9 mouse cellular contexts compared by ENCODE assay signal in the genomic region with DNA sequence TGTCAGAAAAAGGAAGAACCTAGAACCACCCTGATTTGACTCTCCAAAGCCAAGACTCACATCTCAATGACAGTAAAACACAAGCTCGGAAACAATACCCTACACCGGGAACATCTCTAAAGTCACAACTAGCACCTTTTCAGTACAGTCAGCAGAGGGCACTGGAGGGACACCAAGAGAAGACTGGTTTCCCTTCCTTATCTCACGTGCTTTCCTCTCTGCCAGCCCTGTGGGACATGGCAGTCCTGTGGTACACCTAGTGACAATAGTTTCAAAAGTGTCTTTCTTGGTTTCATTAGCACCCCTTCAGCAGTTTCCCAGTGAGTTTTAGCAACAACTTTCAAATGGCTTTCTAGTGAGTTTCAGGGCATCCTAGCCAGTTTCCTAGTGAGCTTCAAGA.
DNase-seq lines count a peak whose midpoint lies in the region; ATAC-seq and TF ChIP-seq lines count a peak whose summit lies in the region.
"Had no signal": no experiment of that assay in that cellular context is flagged by ENCODE, and none has a peak within 500 bp of the region (broad histone marks: within the 10 kb centered on the region; RNA-seq: fewer than 3 reads in every experiment).

No protein-coding gene starts in this region.

- ATAC-seq in midbrain, postnatal 0 days (ENCODE audit: low FRiP score), result no peak
- no peak for ATAC-seq in midbrain, embryonic 16.5 days
- 0 out of 2 replicates have a peak, but pooled peaks have one; percentile 46 for ATAC-seq in kidney, postnatal 0 days (replicated peaks; ENCODE audit: low FRiP score, low read depth)
- peak; percentile 53; the same call in 1 of the 2 replicates for ATAC-seq in liver, postnatal 0 days
- no peak for ATAC-seq in stomach, postnatal 0 days (ENCODE audit: low FRiP score, low TSS enrichment)

- peak; percentile 64 for DNase-seq in midbrain, postnatal 0 days (ENCODE audit: low spot score)
- DNase-seq in adrenal gland, postnatal 14 days, result peak; percentile 67
- peak; percentile 2 to 44 for DNase-seq in frontal cortex, adult 2 months (ENCODE audit: extremely low spot score in 1 of 2, low spot score in 1 of 2)
- peak; percentile 72 for DNase-seq in kidney, postnatal 0 days (ENCODE audit: low spot score)
- DNase-seq in liver, postnatal 0 days, result peak; percentile 26
- DNase-seq in stomach, postnatal 0 days (ENCODE audit: low spot score), result peak; percentile 37
- DNase-seq in thymus, postnatal 0 days (ENCODE audit: low spot score), result no peak

- no peak overlapping the region for H3K27ac ChIP-seq in midbrain, postnatal 0 days (ENCODE audit: low read depth, low read length)
- H3K27ac ChIP-seq in midbrain, embryonic 16.5 days (ENCODE audit: low read length), result no peak overlapping the region
- H3K27ac ChIP-seq in kidney, postnatal 0 days, result no peak overlapping the region
- no peak overlapping the region for H3K27ac ChIP-seq in liver, postnatal 0 days (ENCODE audit: low read depth)
- no peak overlapping the region for H3K27ac ChIP-seq in stomach, postnatal 0 days (replicated peaks)
- H3K27ac ChIP-seq: embryonic facial prominence, embryonic 13.5 days had no signal

- H3K4me1 ChIP-seq in midbrain, postnatal 0 days (ENCODE audit: insufficient read depth, low read length), result no peaks in the 10 kb centered on the region
- H3K4me1 ChIP-seq in midbrain, embryonic 16.5 days (ENCODE audit: control insufficient read depth, insufficient read depth, low read length), result no peaks in the 10 kb centered on the region
- no peaks in the 10 kb centered on the region for H3K4me1 ChIP-seq in kidney, postnatal 0 days (replicated peaks; ENCODE audit: insufficient read depth, low read length)
- no peaks in the 10 kb centered on the region for H3K4me1 ChIP-seq in liver, postnatal 0 days (ENCODE audit: insufficient read depth)
- no peaks in the 10 kb centered on the region for H3K4me1 ChIP-seq in stomach, postnatal 0 days (replicated peaks; ENCODE audit: control insufficient read depth, insufficient read depth)
- H3K4me1 ChIP-seq: embryonic facial prominence, embryonic 13.5 days had no signal

- H3K4me3 ChIP-seq in midbrain, postnatal 0 days (ENCODE audit: low read depth, low read length), result no peak overlapping the region
- no peak overlapping the region for H3K4me3 ChIP-seq in midbrain, embryonic 16.5 days (ENCODE audit: low read depth, low read length)
- H3K4me3 ChIP-seq in kidney, postnatal 0 days (replicated peaks; ENCODE audit: low read depth, low read length), result no peak overlapping the region
- no peak overlapping the region for H3K4me3 ChIP-seq in liver, postnatal 0 days (ENCODE audit: low read depth, low read length)
- no peak overlapping the region for H3K4me3 ChIP-seq in stomach, postnatal 0 days (ENCODE audit: low read depth, low read length)
- H3K4me3 ChIP-seq: embryonic facial prominence, embryonic 13.5 days had no signal

- H3K9me3 ChIP-seq in midbrain, postnatal 0 days (ENCODE audit: low read length), result no peaks in the 10 kb centered on the region
- no peaks in the 10 kb centered on the region for H3K9me3 ChIP-seq in midbrain, embryonic 16.5 days (replicated peaks; ENCODE audit: control insufficient read depth, low read length, poor library complexity, severe bottlenecking)
- H3K9me3 ChIP-seq in kidney, postnatal 0 days (replicated peaks; ENCODE audit: low read length), result no peaks in the 10 kb centered on the region
- no peaks in the 10 kb centered on the region for H3K9me3 ChIP-seq in liver, postnatal 0 days (ENCODE audit: low read length)
- H3K9me3 ChIP-seq in stomach, postnatal 0 days (ENCODE audit: control insufficient read depth, low read length), result no peaks in the 10 kb centered on the region
- H3K9me3 ChIP-seq: embryonic facial prominence, embryonic 13.5 days had no signal

- 26% methylated on average over 3 of the region's 3 CpGs for WGBS in midbrain, postnatal 0 days
- WGBS in midbrain, embryonic 16.5 days, result 22% methylated on average over 3 of the region's 3 CpGs
- WGBS in kidney, postnatal 0 days, result 22% methylated on average over 3 of the region's 3 CpGs
- 17% methylated on average over 3 of the region's 3 CpGs for WGBS in liver, postnatal 0 days (ENCODE audit: insufficient replicate concordance)
- WGBS in stomach, postnatal 0 days, result 22% methylated on average over 3 of the region's 3 CpGs

- TF ChIP-seq CTCF in midbrain, postnatal 0 days (IDR thresholded peaks at IDR 0.05), result peak; percentile 71
- TF ChIP-seq CTCF in kidney, postnatal 0 days (IDR thresholded peaks at IDR 0.05; ENCODE audit: low read depth), result peak; percentile 78
- TF ChIP-seq CTCF in liver, postnatal 0 days (IDR thresholded peaks at IDR 0.05; ENCODE audit: low read depth), result peak; percentile 71
- peak; percentile 82 for TF ChIP-seq CTCF in stomach, postnatal 0 days (IDR thresholded peaks at IDR 0.05; ENCODE audit: low read depth)

- no peaks in the 10 kb centered on the region; the same call in 1 of the 2 replicates for H3K27me3 ChIP-seq in midbrain, postnatal 0 days (ENCODE audit: insufficient read depth, low read length)
- no peaks in the 10 kb centered on the region; the same call in 1 of the 2 replicates for H3K27me3 ChIP-seq in midbrain, embryonic 16.5 days (ENCODE audit: control insufficient read depth, insufficient read depth, low read depth, low read length)
- H3K27me3 ChIP-seq in kidney, postnatal 0 days (ENCODE audit: insufficient read depth, low read length), result no peaks in the 10 kb centered on the region
- H3K27me3 ChIP-seq in liver, postnatal 0 days (ENCODE audit: insufficient read depth, low read length), result no peaks in the 10 kb centered on the region
- no peaks in the 10 kb centered on the region for H3K27me3 ChIP-seq in stomach, postnatal 0 days (ENCODE audit: control insufficient read depth, insufficient read depth, low read length)

- H3K36me3 ChIP-seq in midbrain, postnatal 0 days (ENCODE audit: insufficient read depth, low read length), result no peaks in the 10 kb centered on the region
- no peaks in the 10 kb centered on the region for H3K36me3 ChIP-seq in midbrain, embryonic 16.5 days (ENCODE audit: control insufficient read depth, insufficient read depth, low read length)
- H3K36me3 ChIP-seq in kidney, postnatal 0 days (ENCODE audit: insufficient read depth, low read length), result no peaks in the 10 kb centered on the region
- H3K36me3 ChIP-seq in liver, postnatal 0 days (replicated peaks; ENCODE audit: insufficient read depth, low read length), result no peaks in the 10 kb centered on the region
- H3K36me3 ChIP-seq in stomach, postnatal 0 days (ENCODE audit: control insufficient read depth, insufficient read depth, low read length), result no peaks in the 10 kb centered on the region
- H3K36me3 ChIP-seq: embryonic facial prominence, embryonic 13.5 days had no signal

- H3K4me2 ChIP-seq in midbrain, postnatal 0 days (ENCODE audit: low read depth, low read length, poor library complexity, severe bottlenecking), result no peak overlapping the region
- H3K4me2 ChIP-seq in midbrain, embryonic 16.5 days (ENCODE audit: low read length), result no peak overlapping the region
- H3K4me2 ChIP-seq in kidney, postnatal 0 days (ENCODE audit: low read length), result no peak overlapping the region
- no peak overlapping the region for H3K4me2 ChIP-seq in liver, postnatal 0 days (ENCODE audit: low read depth, low read length)
- H3K4me2 ChIP-seq in stomach, postnatal 0 days (replicated peaks; ENCODE audit: low read depth), result no peak overlapping the region
- H3K4me2 ChIP-seq: embryonic facial prominence, embryonic 13.5 days had no signal

- TF ChIP-seq EP300 in liver, postnatal 0 days (IDR thresholded peaks at IDR 0.05; ENCODE audit: low read depth), result no peak
- TF ChIP-seq EP300 in stomach, postnatal 0 days (optimal IDR thresholded peaks at IDR 0.05), result no peak

- no peak overlapping the region for H3K9ac ChIP-seq in midbrain, postnatal 0 days (replicated peaks; ENCODE audit: low read length, poor library complexity, severe bottlenecking)
- H3K9ac ChIP-seq in midbrain, embryonic 16.5 days (ENCODE audit: low read depth, low read length), result no peak overlapping the region
- H3K9ac ChIP-seq in kidney, postnatal 0 days (ENCODE audit: low read depth, low read length), result no peak overlapping the region
- H3K9ac ChIP-seq in liver, postnatal 0 days (replicated peaks), result no peak overlapping the region
- no peak overlapping the region for H3K9ac ChIP-seq in stomach, postnatal 0 days (ENCODE audit: low read length)
- H3K9ac ChIP-seq: embryonic facial prominence, embryonic 13.5 days had no signal

Comparison
In these comparisons a context has a peak if more than half of its experiments do, and no peak if none do; other contexts are left out.
1. ATAC-seq: peak in kidney, postnatal 0 days (single experiment) and liver, postnatal 0 days (single experiment); none in midbrain, postnatal 0 days (single experiment), midbrain, embryonic 16.5 days (single experiment) and stomach, postnatal 0 days (single experiment).
2. Peak in every context shown above with its lines, with median percentiles within 50 percentile points of each other: CTCF ChIP-seq.